Mouse (Mus musculus) inflammation-experienced regulatory T-cells, adult 6 months (primary cell): ENCODE measurements around the gene Olfr881. TPM values are rescaled to one million over a fixed set of nuclear protein-coding genes. Genes with fewer than 3 reads are reported as not detected.

Source experiments
- ATAC-seq: one replicate; pipeline ENCODE4 v1.8.0; 2017
- polyA plus RNA-seq, 3 experiments: library from polyadenylated mRNA; unstranded; fragments of 100-300 nt; shearing (Covaris generic); gene quantifications; one replicate each; pipeline ENCODE4 v1.2.1; 2017

Gene Olfr881
- polyA plus RNA-seq, result not detected

DNA sequence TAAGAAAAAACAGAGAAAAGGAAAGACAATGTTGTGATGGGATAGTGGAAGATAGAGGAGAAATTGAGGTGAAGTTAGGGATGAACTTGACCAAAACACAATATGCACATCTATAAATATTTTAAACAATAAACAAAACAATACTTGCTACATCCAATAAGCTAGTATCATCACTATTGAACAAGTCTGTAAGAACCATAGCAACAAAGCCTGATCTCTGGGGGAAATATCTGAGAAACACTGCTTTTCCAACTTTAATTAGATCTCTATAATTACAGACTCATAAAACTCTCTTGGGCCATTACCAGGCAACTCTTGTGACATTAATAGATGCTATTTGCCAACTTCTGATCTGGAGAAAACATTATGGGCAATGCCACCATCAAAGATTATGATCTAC lies at the start of gene Olfr881:
Gene Olfr881 (plus strand): TSS at position 301 of the 400 bp plus-strand sequence.
- no peak for ATAC-seq

DNA sequence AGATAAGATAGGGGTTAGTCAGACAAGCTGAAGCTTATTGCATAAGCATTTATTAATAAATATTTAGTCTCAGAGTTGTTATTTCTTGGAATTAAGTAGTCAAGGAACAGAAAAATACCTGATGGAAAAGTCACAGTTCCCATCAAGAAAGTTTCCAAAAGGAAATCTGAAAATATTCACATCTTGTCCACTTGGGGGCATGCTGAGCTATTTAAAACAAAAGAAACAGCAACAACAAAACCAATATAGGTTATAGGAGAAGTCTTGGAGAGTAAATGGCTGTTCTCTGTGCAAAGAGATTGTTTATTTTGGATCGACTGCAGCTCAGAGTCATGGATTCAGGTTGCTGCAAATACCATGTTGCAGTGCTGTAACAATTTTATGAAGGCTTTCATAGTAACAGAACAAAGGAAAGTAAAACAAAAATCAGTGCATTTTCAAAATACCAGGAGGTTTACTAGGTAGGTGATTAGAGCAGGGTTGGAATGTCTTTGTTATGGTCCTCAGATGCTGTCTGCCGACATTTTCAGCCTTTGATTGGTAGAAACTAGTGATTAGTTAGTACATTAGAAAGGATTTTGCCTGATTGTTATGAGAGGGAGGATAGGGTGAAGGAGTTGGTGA lies 7.1 kb downstream of the Olfr881 start:
- no peak for ATAC-seq

DNA sequence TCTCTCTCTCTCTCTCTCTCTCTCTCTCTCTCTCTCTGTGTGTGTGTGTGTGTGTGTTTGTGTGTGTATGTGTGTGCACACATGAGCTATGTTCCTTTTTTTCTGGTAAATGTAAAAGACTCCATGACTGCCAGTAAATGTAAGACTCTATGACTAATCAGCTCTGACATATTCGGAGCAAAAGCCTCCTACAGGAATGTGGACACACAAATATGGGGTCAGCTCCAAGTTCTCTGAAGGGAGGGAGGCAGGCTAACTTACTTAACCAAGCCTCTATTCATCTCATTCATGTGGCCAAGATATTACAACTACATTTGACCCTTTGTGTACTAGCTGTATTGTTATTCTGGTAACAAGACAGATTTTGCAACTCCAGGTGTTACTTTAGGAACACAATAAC lies 8.4 kb downstream of the Olfr881 start:
- no peak for ATAC-seq

DNA sequence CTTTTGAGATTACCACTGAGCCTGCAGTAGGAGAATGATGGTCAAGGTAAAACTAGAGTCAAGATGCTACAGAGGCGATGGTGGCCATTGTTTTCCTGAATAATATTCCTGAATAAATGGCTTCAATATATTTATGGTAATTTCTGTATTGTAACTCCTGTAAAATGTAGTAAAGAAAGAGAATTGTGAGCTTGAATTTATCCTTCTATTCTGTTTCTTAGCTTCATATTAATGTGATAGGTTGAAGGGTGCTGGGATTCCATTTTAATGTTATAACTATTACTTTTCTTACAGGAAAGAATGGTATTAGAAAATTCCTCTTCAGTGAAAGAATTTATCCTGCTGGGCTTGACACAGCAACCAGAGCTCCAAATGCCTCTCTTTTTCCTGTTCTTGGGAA lies 33.9 kb downstream of the Olfr881 start, which contains the start of gene Olfr883:
Gene Olfr883 (plus strand): TSS at position 301 of the 400 bp plus-strand sequence.
- no peak for ATAC-seq

Other genes with a start within 250 kb of the Olfr881 start
- gene Olfr874, start 246.7 kb upstream of the Olfr881 start, polyA plus RNA-seq, result not detected
- gene Olfr875, start 220.0 kb upstream of the Olfr881 start, polyA plus RNA-seq, result not detected
- not detected for gene Olfr876, start 188.8 kb upstream of the Olfr881 start, polyA plus RNA-seq
- under 1 TPM in 1 of 3 experiments, not detected in 2; 0.20 TPM for gene Olfr877, start 137.6 kb upstream of the Olfr881 start, polyA plus RNA-seq
- gene Olfr145, start 95.1 kb upstream of the Olfr881 start, polyA plus RNA-seq, result not detected
- under 1 TPM; 0.13 to 0.27 (median 0.13) TPM for gene Olfr878, start 74.0 kb upstream of the Olfr881 start, polyA plus RNA-seq
- gene Olfr883, start 34.0 kb downstream of the Olfr881 start, polyA plus RNA-seq, result not detected
- gene Olfr884, start 54.7 kb downstream of the Olfr881 start, polyA plus RNA-seq, result not detected
- gene Olfr885, start 69.5 kb downstream of the Olfr881 start, polyA plus RNA-seq, result not detected
- gene Olfr887, start 92.2 kb downstream of the Olfr881 start, polyA plus RNA-seq, result not detected
- not detected for gene Olfr888, start 116.3 kb downstream of the Olfr881 start, polyA plus RNA-seq
- under 1 TPM in 2 of 3 experiments, not detected in 1; 0.09 to 0.21 TPM for gene Olfr889, start 123.4 kb downstream of the Olfr881 start, polyA plus RNA-seq
- under 1 TPM in 1 of 3 experiments, not detected in 2; 0.22 TPM for gene Olfr890, start 150.7 kb downstream of the Olfr881 start, polyA plus RNA-seq
- not detected for gene Olfr891, start 189.0 kb downstream of the Olfr881 start, polyA plus RNA-seq
- gene Olfr893, start 216.5 kb downstream of the Olfr881 start, polyA plus RNA-seq, result not detected
- not detected for gene Olfr894, start 226.2 kb downstream of the Olfr881 start, polyA plus RNA-seq